Mouse (Mus musculus): ENCODE measurements at regions not wholly inside any gene's neighbourhood (a gene's known extent, or its start where the extent isn't known, plus 50 kb on each side); places are given as distances from the start of the nearest gene placed in this dataset.

GRCm38 (mm10) chr13:102108204-102108603, 340.2 kb upstream of the Pik3r1 start:
- 85% methylated on average over 1 of the region's 1 CpGs for WGBS

DNA sequence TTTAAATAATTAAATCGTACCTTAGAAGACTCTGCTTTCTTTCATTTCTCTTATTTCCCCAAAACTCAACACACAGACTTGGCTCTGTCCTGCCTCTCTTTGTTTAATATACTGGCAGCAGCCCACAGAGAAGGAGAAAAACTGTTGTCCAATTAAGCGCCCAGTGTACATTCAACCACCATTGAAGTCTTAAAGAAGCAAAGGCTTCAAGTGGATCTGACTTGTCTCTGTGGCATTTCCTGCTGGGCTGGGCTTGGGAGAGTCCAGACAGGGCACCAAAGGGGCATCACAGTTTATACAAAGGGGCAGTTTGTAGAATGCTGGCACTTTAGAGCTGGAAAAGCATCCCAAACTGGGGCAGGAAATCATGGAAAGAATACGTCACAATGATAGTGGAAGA, 340.9 kb upstream of the Pik3r1 start:
- DNase-seq: no peak
- H3K27me3 ChIP-seq (ENCODE audit: control insufficient read depth, insufficient read depth, low read length): no peaks in the 10 kb centered on the region
- H3K4me3 ChIP-seq (ENCODE audit: control insufficient read depth, insufficient read depth, low read length): no peak overlapping the region
- no peak overlapping the region for H3K27ac ChIP-seq (ENCODE audit: control insufficient read depth, insufficient read depth, low read length)
- no peaks in the 10 kb centered on the region for H3K4me1 ChIP-seq (replicated peaks; ENCODE audit: control insufficient read depth, insufficient read depth, low read length)
- WGBS: 95% methylated on average over 3 of the region's 3 CpGs
- H3K36me3 ChIP-seq (ENCODE audit: control insufficient read depth, insufficient read depth, low read length): no peaks in the 10 kb centered on the region
- no peak for TF ChIP-seq POLR2A (IDR thresholded peaks at IDR 0.05; ENCODE audit: control insufficient read depth, extremely low read depth, insufficient read depth, low read length, poor library complexity)
- no peak for TF ChIP-seq CTCF (IDR thresholded peaks at IDR 0.05; ENCODE audit: borderline replicate concordance, control insufficient read depth, extremely low read depth, insufficient read depth, low read length, poor library complexity)

More at GRCm38 (mm10) chr13:102108204-102108603, 340.2 kb upstream of the Pik3r1 start:
- Histone ChIP-seq H3K36me3 (ENCODE audit: control insufficient read depth, insufficient read depth, low read length) (no peaks in the 10 kb centered on the region), H3K27me3 (ENCODE audit: control insufficient read depth, insufficient read depth, low read length) (no peaks in the 10 kb centered on the region), H3K4me1 (replicated peaks; ENCODE audit: control insufficient read depth, insufficient read depth, low read length) (no peaks in the 10 kb centered on the region), H3K27ac (ENCODE audit: control insufficient read depth, insufficient read depth, low read length) (no peak overlapping the region), H3K4me3 (ENCODE audit: control insufficient read depth, insufficient read depth, low read length) (no peak overlapping the region)
- TF ChIP-seq CTCF (IDR thresholded peaks at IDR 0.05; ENCODE audit: borderline replicate concordance, control insufficient read depth, extremely low read depth, insufficient read depth, low read length, poor library complexity) (no peak), POLR2A (IDR thresholded peaks at IDR 0.05; ENCODE audit: control insufficient read depth, extremely low read depth, insufficient read depth, low read length, poor library complexity) (no peak)
- DNase-seq: no peak

GRCm38 (mm10) chr13:102113941-102114340, 345.9 kb upstream of the Pik3r1 start:
- TF ChIP-seq CTCF (IDR thresholded peaks at IDR 0.05; ENCODE audit: borderline replicate concordance, control insufficient read depth, extremely low read depth, insufficient read depth, low read length, poor library complexity) (no peak), POLR2A (IDR thresholded peaks at IDR 0.05; ENCODE audit: control insufficient read depth, extremely low read depth, insufficient read depth, low read length, poor library complexity) (no peak)
- DNase-seq: no peak
- H3K27ac ChIP-seq (ENCODE audit: control insufficient read depth, insufficient read depth, low read length): no peak overlapping the region
- no peak overlapping the region for H3K4me3 ChIP-seq (ENCODE audit: control insufficient read depth, insufficient read depth, low read length)
- H3K27me3 ChIP-seq (ENCODE audit: control insufficient read depth, insufficient read depth, low read length): no peaks in the 10 kb centered on the region
- 95% methylated on average over 5 of the region's 5 CpGs for WGBS
- no peaks in the 10 kb centered on the region for H3K4me1 ChIP-seq (replicated peaks; ENCODE audit: control insufficient read depth, insufficient read depth, low read length)
- no peaks in the 10 kb centered on the region for H3K36me3 ChIP-seq (ENCODE audit: control insufficient read depth, insufficient read depth, low read length)

- H3K4me3 ChIP-seq (ENCODE audit: control insufficient read depth, insufficient read depth, low read length): no peak overlapping the region
- TF ChIP-seq CTCF (IDR thresholded peaks at IDR 0.05; ENCODE audit: borderline replicate concordance, control insufficient read depth, extremely low read depth, insufficient read depth, low read length, poor library complexity) (no peak), POLR2A (IDR thresholded peaks at IDR 0.05; ENCODE audit: control insufficient read depth, extremely low read depth, insufficient read depth, low read length, poor library complexity) (no peak)
- H3K27me3 ChIP-seq (ENCODE audit: control insufficient read depth, insufficient read depth, low read length): no peaks in the 10 kb centered on the region
- no peaks in the 10 kb centered on the region for H3K4me1 ChIP-seq (replicated peaks; ENCODE audit: control insufficient read depth, insufficient read depth, low read length)
- DNase-seq: no peak
- H3K36me3 ChIP-seq (ENCODE audit: control insufficient read depth, insufficient read depth, low read length): no peaks in the 10 kb centered on the region
- WGBS: 92% methylated on average over 6 of the region's 6 CpGs
- no peak overlapping the region for H3K27ac ChIP-seq (ENCODE audit: control insufficient read depth, insufficient read depth, low read length)
Observed at GRCm38 (mm10) chr13:102122341-102122740, 354.3 kb upstream of the Pik3r1 start.

DNA sequence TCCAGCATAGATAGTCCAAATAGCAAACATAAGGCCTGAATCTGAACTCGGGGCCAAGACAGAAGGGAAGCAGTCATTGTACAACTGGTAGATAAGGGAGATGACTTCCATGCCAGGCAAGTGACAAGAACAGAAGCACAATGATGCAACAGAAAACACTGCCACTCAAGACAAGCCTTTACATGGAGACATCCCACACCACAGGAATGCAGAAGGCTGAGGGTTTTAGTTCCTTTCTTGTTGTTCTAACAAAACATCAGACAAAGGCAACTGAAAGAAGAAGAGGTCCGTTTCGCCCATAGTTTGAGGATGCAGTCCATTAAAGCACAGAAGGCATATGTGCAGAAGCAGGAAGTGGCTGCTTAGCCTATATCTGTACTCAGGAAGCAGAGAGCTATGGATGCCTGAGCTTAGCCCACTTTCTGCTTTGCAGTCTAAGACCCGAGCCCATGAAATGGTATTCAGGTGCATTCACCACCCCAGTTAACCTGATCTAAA, 360.0 kb upstream of the Pik3r1 start:
- H3K4me1 ChIP-seq (replicated peaks; ENCODE audit: control insufficient read depth, insufficient read depth, low read length): no peaks in the 10 kb centered on the region
- H3K27ac ChIP-seq (ENCODE audit: control insufficient read depth, insufficient read depth, low read length): no peak overlapping the region
- DNase-seq: no peak
- H3K27me3 ChIP-seq (ENCODE audit: control insufficient read depth, insufficient read depth, low read length): no peaks in the 10 kb centered on the region
- H3K4me3 ChIP-seq (ENCODE audit: control insufficient read depth, insufficient read depth, low read length): no peak overlapping the region
- no peaks in the 10 kb centered on the region for H3K36me3 ChIP-seq (ENCODE audit: control insufficient read depth, insufficient read depth, low read length)
- TF ChIP-seq CTCF (IDR thresholded peaks at IDR 0.05; ENCODE audit: borderline replicate concordance, control insufficient read depth, extremely low read depth, insufficient read depth, low read length, poor library complexity) (no peak), POLR2A (IDR thresholded peaks at IDR 0.05; ENCODE audit: control insufficient read depth, extremely low read depth, insufficient read depth, low read length, poor library complexity) (no peak)
- 42% methylated on average over 4 of the region's 4 CpGs for WGBS

DNA sequence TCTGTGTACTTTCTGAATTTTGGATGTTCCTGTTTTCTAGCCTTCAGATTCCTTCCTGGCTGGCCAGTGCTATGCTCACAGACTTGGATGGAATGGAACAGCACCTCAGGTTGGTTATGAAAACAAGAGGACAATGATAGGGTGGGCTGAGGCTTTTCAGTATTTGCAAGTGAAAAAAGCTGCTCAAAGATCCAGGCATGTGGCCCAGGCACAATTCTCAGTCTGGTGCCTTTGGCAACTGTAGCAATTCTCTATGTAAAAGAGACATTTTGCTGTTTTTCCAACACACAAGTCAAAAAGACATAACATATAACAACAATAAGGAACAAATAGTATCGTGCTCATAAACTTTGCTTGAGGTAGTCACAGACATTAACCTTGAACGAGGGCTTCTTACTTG, 363.4 kb upstream of the Pik3r1 start:
- no peak for DNase-seq
- TF ChIP-seq POLR2A (IDR thresholded peaks at IDR 0.05; ENCODE audit: control insufficient read depth, extremely low read depth, insufficient read depth, low read length, poor library complexity) (no peak), CTCF (IDR thresholded peaks at IDR 0.05; ENCODE audit: borderline replicate concordance, control insufficient read depth, extremely low read depth, insufficient read depth, low read length, poor library complexity) (no peak)
- 98% methylated on average over 2 of the region's 2 CpGs for WGBS
- no peaks in the 10 kb centered on the region for H3K36me3 ChIP-seq (ENCODE audit: control insufficient read depth, insufficient read depth, low read length)
- H3K27me3 ChIP-seq (ENCODE audit: control insufficient read depth, insufficient read depth, low read length): no peaks in the 10 kb centered on the region
- no peaks in the 10 kb centered on the region for H3K4me1 ChIP-seq (replicated peaks; ENCODE audit: control insufficient read depth, insufficient read depth, low read length)
- H3K4me3 ChIP-seq (ENCODE audit: control insufficient read depth, insufficient read depth, low read length): no peak overlapping the region
- no peak overlapping the region for H3K27ac ChIP-seq (ENCODE audit: control insufficient read depth, insufficient read depth, low read length)

GRCm38 (mm10) chr13:102132154-102132553, 364.1 kb upstream of the Pik3r1 start:
- WGBS: 98% methylated on average over 5 of the region's 5 CpGs
- no peak for TF ChIP-seq POLR2A (IDR thresholded peaks at IDR 0.05; ENCODE audit: control insufficient read depth, extremely low read depth, insufficient read depth, low read length, poor library complexity)
- no peak for TF ChIP-seq CTCF (IDR thresholded peaks at IDR 0.05; ENCODE audit: borderline replicate concordance, control insufficient read depth, extremely low read depth, insufficient read depth, low read length, poor library complexity)
- Histone ChIP-seq H3K36me3 (ENCODE audit: control insufficient read depth, insufficient read depth, low read length) (no peaks in the 10 kb centered on the region), H3K27me3 (ENCODE audit: control insufficient read depth, insufficient read depth, low read length) (no peaks in the 10 kb centered on the region), H3K4me1 (replicated peaks; ENCODE audit: control insufficient read depth, insufficient read depth, low read length) (no peaks in the 10 kb centered on the region), H3K4me3 (ENCODE audit: control insufficient read depth, insufficient read depth, low read length) (no peak overlapping the region), H3K27ac (ENCODE audit: control insufficient read depth, insufficient read depth, low read length) (no peak overlapping the region)
- no peak for DNase-seq
